Mouse (Mus musculus) myocyte (in vitro differentiated cells): ENCODE data around the gene Ttc3.

Source experiments
- CEBPB ChIP-seq: IDR thresholded peaks from 2 replicates; pipeline ENCODE4 v1.6.1; 2011; ENCODE audit warnings: mild to moderate bottlenecking, moderate library complexity; ENCODE audit not compliant: poor library complexity, insufficient read depth, severe bottlenecking
- E2F4 ChIP-seq: IDR thresholded peaks from one replicate; pipeline ENCODE4 v1.6.1; 2011; ENCODE audit warnings: mild to moderate bottlenecking, control low read depth, moderate library complexity; ENCODE audit not compliant: insufficient read depth
- MAX ChIP-seq: IDR thresholded peaks from one replicate; pipeline ENCODE4 v1.6.1; 2011; ENCODE audit warnings: low read depth, mild to moderate bottlenecking, control low read depth
- MYOD1 ChIP-seq, 3 experiments: IDR thresholded peaks; one replicate each; pipeline ENCODE4 v1.6.1; 2011; ENCODE audit warnings: control low read depth in 2 of 3, low read depth in 2 of 3, mild to moderate bottlenecking in 2 of 3, moderate library complexity in 1 of 3; ENCODE audit not compliant: insufficient read length in 2 of 3, control insufficient read depth in 1 of 3
- POLR2A ChIP-seq: IDR thresholded peaks from one replicate; pipeline ENCODE4 v1.6.1; 2011; ENCODE audit warnings: low read depth, mild to moderate bottlenecking, control low read depth, moderate library complexity; ENCODE audit not compliant: insufficient read length
- POLR2AphosphoS2 ChIP-seq: IDR thresholded peaks from one replicate; pipeline ENCODE4 v1.6.1; 2011; ENCODE audit warnings: low read depth, control low read depth; ENCODE audit not compliant: insufficient read length
- SRF ChIP-seq: IDR thresholded peaks from one replicate; pipeline ENCODE4 v1.6.1; 2011; ENCODE audit warnings: low read depth; ENCODE audit not compliant: control insufficient read depth, insufficient read length
- USF1 ChIP-seq: IDR thresholded peaks from one replicate; pipeline ENCODE4 v1.6.1; 2011; ENCODE audit warnings: low read depth, mild to moderate bottlenecking, control low read depth, moderate library complexity

- TF ChIP-seq POLR2AphosphoS2 (no peak), SRF (no peak), POLR2A (no peak), CEBPB (no peak), USF1 (no peak), MAX (no peak), MYOD1 (IDR thresholded peaks at IDR 0.05; ENCODE audit: control insufficient read depth in 1 of 3, insufficient read length in 2 of 3, low read depth in 2 of 3) (no peak), E2F4 (no peak)
Observed at GRCm38 (mm10) chr16:94411287-94411686, 40.9 kb downstream of the Ttc3 start.
